ENCODE assay signal across 9 mouse cellular contexts in genomic region chr17:47509031-47509705, GRCm38 (mm10). TPM values are rescaled to one million over a fixed set of nuclear protein-coding genes. Genes with fewer than 3 reads are reported as not detected.
DNase-seq lines count a peak whose midpoint lies in the region; ATAC-seq and TF ChIP-seq lines count a peak whose summit lies in the region.
"Had no signal": no experiment of that assay in that cellular context is flagged by ENCODE, and none has a peak within 500 bp of the region (broad histone marks: within the 10 kb centered on the region; RNA-seq: fewer than 3 reads in every experiment).

No protein-coding gene starts in this region.

- H3K27me3 ChIP-seq in hindbrain, postnatal 0 days (ENCODE audit: insufficient read depth, low read length): no peaks in the 10 kb centered on the region
- H3K27me3 ChIP-seq in hindbrain, embryonic 10.5 days (ENCODE audit: insufficient read depth, poor library complexity, severe bottlenecking): 0 out of 2 replicates have a peak, but pooled peaks cover 6% of the 10 kb centered on the region
- H3K27me3 ChIP-seq in E14TG2a.4 (ENCODE audit: insufficient read depth, low read length): no peaks in the 10 kb centered on the region
- H3K27me3 ChIP-seq in lung, postnatal 0 days (replicated peaks; ENCODE audit: insufficient read depth, low read length): no peaks in the 10 kb centered on the region

- TF ChIP-seq EP300 in lung, postnatal 0 days (IDR thresholded peaks at IDR 0.05): no peak

- no peak overlapping the region for H3K9ac ChIP-seq in hindbrain, postnatal 0 days (replicated peaks; ENCODE audit: low read length)
- H3K9ac ChIP-seq in lung, postnatal 0 days (replicated peaks; ENCODE audit: low read depth): no peak overlapping the region

- peak overlapping the region; percentile 42; the same call in 1 of the 2 replicates for H3K27ac ChIP-seq in hindbrain, postnatal 0 days
- no peak overlapping the region for H3K27ac ChIP-seq in hindbrain, embryonic 10.5 days
- peak overlapping the region; percentile 45 for H3K27ac ChIP-seq in bone marrow macrophage, adult 2 months (ENCODE audit: insufficient read depth, low read depth, low read length)
- H3K27ac ChIP-seq in lung, postnatal 0 days (ENCODE audit: low read length): peak overlapping the region; percentile 99

- H3K4me2 ChIP-seq in hindbrain, postnatal 0 days (ENCODE audit: low read depth, low read length): no peak overlapping the region
- H3K4me2 ChIP-seq in lung, postnatal 0 days (replicated peaks; ENCODE audit: low read depth, low read length): peak overlapping the region; percentile 6; the same call in 1 of the 2 replicates

- peak; percentile 25 for DNase-seq in hindbrain, postnatal 0 days (ENCODE audit: low spot score)
- no peak for DNase-seq in hindbrain, embryonic 10.5 days (ENCODE audit: low spot score)
- peak; percentile 52 for DNase-seq in lung, postnatal 0 days (ENCODE audit: low spot score)
- DNase-seq in ovary, postnatal 10 days (ENCODE audit: low spot score): no peak
- DNase-seq in frontal cortex, adult 2 months (ENCODE audit: extremely low spot score in 1 of 2, low spot score in 1 of 2): no peak
- DNase-seq in left cerebral cortex, adult 9 months (ENCODE audit: low spot score in 2 of 2): no peak
- DNase-seq: adrenal gland, postnatal 10 days had no signal

- WGBS in hindbrain, postnatal 0 days: 60% methylated on average over 9 of the region's 9 CpGs
- WGBS in hindbrain, embryonic 10.5 days: 56% methylated on average over 9 of the region's 9 CpGs
- 51% methylated on average over 9 of the region's 9 CpGs for WGBS in lung, postnatal 0 days

- no peak for TF ChIP-seq POLR2A in bone marrow macrophage, adult 2 months (IDR thresholded peaks at IDR 0.05; ENCODE audit: borderline replicate concordance, low read depth, low read length)

- H3K4me1 ChIP-seq in hindbrain, postnatal 0 days (ENCODE audit: insufficient read depth, low read length): peaks cover 5% of the 10 kb centered on the region; the same call in 1 of the 2 replicates
- peaks cover 42% of the 10 kb centered on the region for H3K4me1 ChIP-seq in hindbrain, embryonic 10.5 days (replicated peaks)
- peaks cover 93% of the 10 kb centered on the region for H3K4me1 ChIP-seq in E14TG2a.4 (replicated peaks; ENCODE audit: low read depth, low read length)
- peaks cover 40% of the 10 kb centered on the region for H3K4me1 ChIP-seq in bone marrow macrophage, adult 2 months (ENCODE audit: control insufficient read depth, insufficient read depth, low read length)
- H3K4me1 ChIP-seq in lung, postnatal 0 days (ENCODE audit: insufficient read depth, low read depth, low read length): peaks cover 54% of the 10 kb centered on the region

- ATAC-seq in hindbrain, postnatal 0 days: no peak
- ATAC-seq in lung, postnatal 0 days: no peak

- no peaks in the 10 kb centered on the region for H3K9me3 ChIP-seq in hindbrain, postnatal 0 days (ENCODE audit: low read length)
- no peaks in the 10 kb centered on the region for H3K9me3 ChIP-seq in hindbrain, embryonic 10.5 days
- H3K9me3 ChIP-seq in E14TG2a.4 (ENCODE audit: low read length): no peaks in the 10 kb centered on the region
- no peaks in the 10 kb centered on the region for H3K9me3 ChIP-seq in lung, postnatal 0 days (ENCODE audit: low read length)

- H3K4me3 ChIP-seq in hindbrain, postnatal 0 days (ENCODE audit: low read length): no peak overlapping the region
- no peak overlapping the region for H3K4me3 ChIP-seq in hindbrain, embryonic 10.5 days
- H3K4me3 ChIP-seq in E14TG2a.4 (replicated peaks; ENCODE audit: low read length): peak overlapping the region; percentile 41
- H3K4me3 ChIP-seq in bone marrow macrophage, adult 2 months (ENCODE audit: insufficient read depth, low read length): no peak overlapping the region; the same call in 1 of the 2 replicates
- no peak overlapping the region for H3K4me3 ChIP-seq in lung, postnatal 0 days (ENCODE audit: low read depth, low read length)

- H3K36me3 ChIP-seq in hindbrain, postnatal 0 days (ENCODE audit: insufficient read depth, low read length): no peaks in the 10 kb centered on the region
- no peaks in the 10 kb centered on the region for H3K36me3 ChIP-seq in hindbrain, embryonic 10.5 days
- no peaks in the 10 kb centered on the region for H3K36me3 ChIP-seq in E14TG2a.4 (ENCODE audit: insufficient read depth, low read length)
- no peaks in the 10 kb centered on the region for H3K36me3 ChIP-seq in lung, postnatal 0 days (ENCODE audit: insufficient read depth, low read length)

- no peak for TF ChIP-seq CTCF in hindbrain, postnatal 0 days (IDR thresholded peaks at IDR 0.05; ENCODE audit: low read depth)
- no peak for TF ChIP-seq CTCF in E14TG2a.4 (conservative IDR thresholded peaks at IDR 0.05; ENCODE audit: low read length)
- no peak for TF ChIP-seq CTCF in bone marrow macrophage, adult 2 months (IDR thresholded peaks at IDR 0.05; ENCODE audit: low read depth, low read length)
- no peak for TF ChIP-seq CTCF in lung, postnatal 0 days (IDR thresholded peaks at IDR 0.05)

RNA-seq across cellular contexts. Expression of gene Ccnd3, which starts 4.3 kb away (rescaled TPM):
- total RNA-seq in hindbrain, postnatal 0 days (2014; rRNA removed): 55.0 and 63.4 TPM in 2 replicates
- polyA plus RNA-seq in hindbrain, postnatal 0 days (2015; fragmentation: Nextera tagmentation; extraction: Ambion mirVana): 69.3 and 71.5 TPM in 2 replicates
- polyA plus RNA-seq in hindbrain, embryonic 10.5 days (2016; fragmentation: Nextera tagmentation; extraction: Ambion mirVana): 289 and 330 TPM in 2 replicates
- polyA plus RNA-seq in bone marrow macrophage, adult 2 months (2012; ENCODE audit: insufficient read depth, insufficient read length, missing spikeins): 89.1 and 95.0 TPM in 2 replicates
- polyA plus RNA-seq in lung, postnatal 0 days (2015; fragmentation: Nextera tagmentation; extraction: Ambion mirVana): 195 and 214 TPM in 2 replicates
- 34.4 and 36.0 TPM in 2 replicates for polyA plus RNA-seq in frontal cortex, adult 2 months (2012; rRNA removed)

RNA-seq across cellular contexts. Expression of gene Taf8, which starts 7.1 kb away (rescaled TPM):
- 17.9 and 22.2 TPM in 2 replicates for total RNA-seq in hindbrain, postnatal 0 days (2014; rRNA removed)
- polyA plus RNA-seq in hindbrain, postnatal 0 days (2015; fragmentation: Nextera tagmentation; extraction: Ambion mirVana): 11.8 and 12.3 TPM in 2 replicates
- 32.5 and 36.0 TPM in 2 replicates for polyA plus RNA-seq in hindbrain, embryonic 10.5 days (2016; fragmentation: Nextera tagmentation; extraction: Ambion mirVana)
- polyA plus RNA-seq in bone marrow macrophage, adult 2 months (2012; ENCODE audit: insufficient read depth, insufficient read length, missing spikeins): 23.7 and 30.1 TPM in 2 replicates
- polyA plus RNA-seq in lung, postnatal 0 days (2015; fragmentation: Nextera tagmentation; extraction: Ambion mirVana): 16.0 and 22.4 TPM in 2 replicates
- polyA plus RNA-seq in frontal cortex, adult 2 months (2012; rRNA removed): 30.5 and 32.6 TPM in 2 replicates

Comparison
In these comparisons a context has a peak if more than half of its experiments do, and no peak if none do; other contexts are left out.
1. DNase-seq: peak in hindbrain, postnatal 0 days (single experiment) and lung, postnatal 0 days (single experiment); none in hindbrain, embryonic 10.5 days (single experiment), ovary, postnatal 10 days (single experiment), frontal cortex, adult 2 months (0 of 2) and left cerebral cortex, adult 9 months (0 of 2).